Mouse (Mus musculus) erythroid progenitor cell, adult 5-6 weeks (primary cell): Measurements from ENCODE around the gene Ssrp1. TPM values are rescaled to one million over a fixed set of nuclear protein-coding genes. Genes with fewer than 3 reads are reported as not detected.

Experiments
- ATAC-seq: replicated peaks from 2 replicates; pipeline ENCODE4 v1.8.0; 2016; ENCODE audit warnings: moderate number of reproducible peaks, mild to moderate bottlenecking, moderate TSS enrichment, inconsistent platforms; ENCODE audit not compliant: poor library complexity, low FRiP score, severe bottlenecking
- total RNA-seq, 2 experiments: library from RNA; stranded (forward) in 1 of 2; stranded (reverse) in 1 of 2; fragments of 150-400 nt in 1 of 2; fragments of 186-747, 209-891 nt in 1 of 2; gene quantifications; 2 replicates each; pipeline versions ENCODE4 v1.2.3 to v1.2.4; 2015 to 2017; ENCODE audit warnings: low replicate concordance in 2 of 2

The Ssrp1 gene
- total RNA-seq (2015; ENCODE audit: low replicate concordance) (112 TPM in 2 replicates), total RNA-seq (2017; ENCODE audit: low replicate concordance) (221 and 237 TPM in 2 replicates)

- peak; percentile 90 for ATAC-seq
Observed at GRCm38 (mm10) chr2:85037047-85038026, at the start of gene Ssrp1, which contains the start of gene P2rx3. TSS of gene Ssrp1 (plus strand) at chr2:85037234. TSS of gene P2rx3 (minus strand) at chr2:85037462.

- ATAC-seq: no peak
Observed at GRCm38 (mm10) chr2:84987930-84988329, 49.1 kb upstream of the Ssrp1 start, which contains the start of gene Prg3. TSS of gene Prg3 (plus strand) at chr2:84988215.

GRCm38 (mm10) chr2:84996376-84996775, 40.7 kb upstream of the Ssrp1 start:
- no peak for ATAC-seq

- ATAC-seq: peak; percentile 73
Observed at GRCm38 (mm10) chr2:84999486-85000181, 37.4 kb upstream of the Ssrp1 start.

GRCm38 (mm10) chr2:85001497-85001896, 35.5 kb upstream of the Ssrp1 start:
- ATAC-seq: no peak

GRCm38 (mm10) chr2:85002575-85002974, 34.5 kb upstream of the Ssrp1 start:
- no peak for ATAC-seq

- ATAC-seq: no peak
Observed at GRCm38 (mm10) chr2:85004341-85004740, 32.7 kb upstream of the Ssrp1 start.

- no peak for ATAC-seq
Observed at GRCm38 (mm10) chr2:85006600-85006999, 30.4 kb upstream of the Ssrp1 start.

GRCm38 (mm10) chr2:85007729-85008128, 29.3 kb upstream of the Ssrp1 start:
- no peak for ATAC-seq

GRCm38 (mm10) chr2:85009212-85009611, 27.8 kb upstream of the Ssrp1 start:
- no peak for ATAC-seq

GRCm38 (mm10) chr2:85011906-85012604, 25.0 kb upstream of the Ssrp1 start:
- ATAC-seq: peak; percentile 93

GRCm38 (mm10) chr2:85012679-85013078, 24.4 kb upstream of the Ssrp1 start:
- ATAC-seq: peak; percentile 69

GRCm38 (mm10) chr2:85013826-85014587, 23.0 kb upstream of the Ssrp1 start:
- no peak for ATAC-seq

GRCm38 (mm10) chr2:85014588-85014982, 22.4 kb upstream of the Ssrp1 start:
- no peak for ATAC-seq

GRCm38 (mm10) chr2:85022043-85022442, 15.0 kb upstream of the Ssrp1 start:
- peak; percentile 48; the same call in 1 of the 2 replicates for ATAC-seq

GRCm38 (mm10) chr2:85026178-85026577, 10.9 kb upstream of the Ssrp1 start:
- no peak for ATAC-seq

- no peak for ATAC-seq
Observed at GRCm38 (mm10) chr2:85027281-85027680, 9.8 kb upstream of the Ssrp1 start.

GRCm38 (mm10) chr2:85029897-85030296, 7.1 kb upstream of the Ssrp1 start:
- ATAC-seq: no peak

GRCm38 (mm10) chr2:85030989-85031388, 6.0 kb upstream of the Ssrp1 start:
- no peak for ATAC-seq
